Mouse (Mus musculus) limb, embryonic 10.5 days (tissue): ENCODE data around the gene Sec14l5. TPM values are rescaled to one million over a fixed set of nuclear protein-coding genes. Genes with fewer than 3 reads are reported as not detected.

Experiments used
- DNase-seq: peaks from one replicate; pipeline ENCODE4 v3.0.0-alpha.2; 2017; ENCODE audit warnings: low spot score
- H3K27ac ChIP-seq: fragments of 300-500 bp; sonication (generic); 2 replicates; pipeline ENCODE4 v1.5.1; 2016; ENCODE audit warnings: mild to moderate bottlenecking
- H3K27me3 ChIP-seq: fragments of 300-500 bp; sonication (generic); 2 replicates; pipeline ENCODE4 v1.6.1; 2016; ENCODE audit warnings: low read depth, mild to moderate bottlenecking; ENCODE audit not compliant: poor library complexity, severe bottlenecking
- H3K36me3 ChIP-seq: fragments of 300-500 bp; sonication (generic); 2 replicates; pipeline ENCODE4 v1.6.1; 2016; ENCODE audit warnings: mild to moderate bottlenecking, moderate library complexity
- H3K4me1 ChIP-seq: fragments of 300-500 bp; sonication (generic); 2 replicates; pipeline ENCODE4 v1.6.1; 2016
- H3K4me3 ChIP-seq: fragments of 300-500 bp; sonication (generic); 2 replicates; pipeline ENCODE4 v1.5.1; 2016; ENCODE audit warnings: mild to moderate bottlenecking, moderate library complexity
- H3K9me3 ChIP-seq: fragments of 300-500 bp; sonication (generic); replicated peaks from 2 replicates; pipeline ENCODE4 v1.6.1; 2016; ENCODE audit warnings: mild to moderate bottlenecking
- WGBS: fragments of 180-500 bp; shearing (Covaris S2); methylation state at CpG from one replicate; pipeline ENCODE4 v1.1.7; 2016; 5-methylcytosine and 5-hydroxymethylcytosine counted together
- polyA plus RNA-seq: library from polyadenylated mRNA; unstranded; fragments of >200 nt; fragmentation: Nextera tagmentation; extraction: Ambion mirVana; gene quantifications from 2 replicates; pipeline ENCODE4 v1.2.1, GENCODE M21; 2016

Gene Sec14l5
- polyA plus RNA-seq, 1 experiment from 2014 or later, result not detected

DNA sequence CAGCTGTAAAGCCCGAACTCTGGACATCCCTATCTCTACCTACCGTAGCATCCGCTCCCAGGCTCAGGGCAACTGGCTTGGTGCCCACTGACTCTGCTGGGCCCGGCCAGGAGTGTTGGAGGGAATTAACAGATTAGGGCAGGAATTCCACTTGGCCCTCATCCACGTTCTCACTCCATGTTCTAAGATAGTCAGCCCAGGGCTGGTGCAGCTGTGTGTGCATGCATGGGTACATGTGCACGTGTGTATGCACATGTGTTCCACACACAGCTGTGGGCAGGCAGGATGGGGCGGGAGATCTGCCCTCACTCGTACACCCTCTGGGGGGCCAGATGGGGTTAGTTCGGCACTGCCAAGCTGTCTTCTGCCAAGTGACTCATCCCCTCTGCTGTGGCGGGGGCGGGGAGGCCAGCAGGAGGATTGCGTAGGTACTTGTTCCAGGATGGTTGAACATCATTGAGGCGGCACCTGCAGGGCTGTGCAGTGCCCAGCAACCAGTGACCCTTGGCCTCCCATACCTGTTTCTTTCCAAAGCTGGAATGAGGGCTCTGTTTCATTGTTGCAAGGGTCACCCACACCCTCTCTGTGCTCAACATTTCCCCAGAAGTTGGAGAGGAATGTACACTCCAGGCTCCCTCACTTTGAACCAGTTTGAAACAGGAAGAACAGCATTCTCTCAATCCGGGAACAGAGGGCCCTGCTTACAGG lies 12.1 kb upstream of the Sec14l5 start:
- DNase-seq, result no peak
- Histone ChIP-seq H3K27ac (no peak overlapping the region), H3K27me3 (peaks cover 58% of the 10 kb centered on the region)

DNA sequence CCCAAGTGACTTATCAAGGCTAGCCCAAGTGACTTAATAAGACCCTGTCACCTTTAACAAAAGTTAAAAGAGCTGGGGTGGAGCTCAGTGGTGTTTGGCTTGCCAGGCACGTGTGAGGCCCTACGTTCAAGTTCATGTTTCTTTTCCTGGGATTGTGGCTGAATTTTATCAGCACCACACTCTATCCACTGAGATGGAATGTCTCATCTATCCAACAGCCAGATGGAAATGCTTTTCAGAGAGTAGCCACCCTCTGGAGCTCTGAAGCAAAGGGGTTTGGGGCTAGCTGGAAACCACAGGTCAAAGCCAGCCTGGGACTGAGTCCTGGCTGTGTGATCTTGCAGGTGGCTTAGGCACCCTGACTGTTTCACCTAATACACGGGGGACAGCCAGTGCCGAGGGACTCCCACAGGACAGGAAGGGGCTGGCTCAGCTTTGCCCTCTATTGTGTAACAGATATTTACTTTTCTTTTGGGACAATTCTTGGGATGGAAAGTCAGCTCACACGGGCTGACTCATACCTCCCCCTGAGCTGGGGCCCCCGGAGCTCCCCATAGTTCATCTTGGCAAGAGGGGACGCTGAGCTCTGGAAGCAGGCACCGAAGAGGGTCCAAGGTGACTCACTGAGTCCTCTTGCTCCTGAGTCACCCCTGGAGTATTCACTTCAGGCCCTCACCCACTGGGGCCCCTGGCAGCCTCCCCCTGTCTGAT lies 11.2 kb upstream of the Sec14l5 start:
- Histone ChIP-seq H3K4me1 (peaks cover 21% of the 10 kb centered on the region), H3K36me3 (no peaks in the 10 kb centered on the region), H3K27ac (no peak overlapping the region), H3K9me3 (no peaks in the 10 kb centered on the region), H3K27me3 (peaks cover 49% of the 10 kb centered on the region), H3K4me3 (no peak overlapping the region)
- WGBS, result 79% methylated on average over 8 of the region's 8 CpGs
- no peak for DNase-seq

More for the DNA sequence above, 12.1 kb upstream of the Sec14l5 start:
- H3K36me3 ChIP-seq, result no peaks in the 10 kb centered on the region
- 81% methylated on average over 14 of the region's 14 CpGs for WGBS
- H3K9me3 ChIP-seq, result no peaks in the 10 kb centered on the region
- H3K4me3 ChIP-seq, result no peak overlapping the region
- peaks cover 21% of the 10 kb centered on the region for H3K4me1 ChIP-seq

GRCm38 (mm10) chr16:5136505-5136904 lies 10.4 kb upstream of the Sec14l5 start:
- no peaks in the 10 kb centered on the region for H3K9me3 ChIP-seq
- no peak overlapping the region for H3K4me3 ChIP-seq
- no peak overlapping the region for H3K27ac ChIP-seq
- H3K36me3 ChIP-seq, result no peaks in the 10 kb centered on the region
- peaks cover 20% of the 10 kb centered on the region for H3K4me1 ChIP-seq
- H3K27me3 ChIP-seq, result peaks cover 41% of the 10 kb centered on the region
- WGBS, result 2% methylated on average over 4 of the region's 4 CpGs
- no peak for DNase-seq

GRCm38 (mm10) chr16:5137006-5137540 lies 9.8 kb upstream of the Sec14l5 start:
- DNase-seq, result no peak
- 57% methylated on average over 12 of the region's 12 CpGs for WGBS
- H3K4me3 ChIP-seq, result no peak overlapping the region

GRCm38 (mm10) chr16:5139741-5140140 lies 7.2 kb upstream of the Sec14l5 start:
- no peak for DNase-seq
- no peak overlapping the region for H3K27ac ChIP-seq
- H3K9me3 ChIP-seq, result no peaks in the 10 kb centered on the region
- H3K4me3 ChIP-seq, result no peak overlapping the region
- peaks cover 7% of the 10 kb centered on the region; the same call in 1 of the 2 replicates for H3K4me1 ChIP-seq
- 44% methylated on average over 4 of the region's 4 CpGs for WGBS
- H3K36me3 ChIP-seq, result no peaks in the 10 kb centered on the region
- H3K27me3 ChIP-seq, result peaks cover 10% of the 10 kb centered on the region

More at GRCm38 (mm10) chr16:5137006-5137540, 9.8 kb upstream of the Sec14l5 start:
- H3K27ac ChIP-seq, result no peak overlapping the region
- no peaks in the 10 kb centered on the region for H3K36me3 ChIP-seq
- peaks cover 35% of the 10 kb centered on the region for H3K27me3 ChIP-seq
- no peaks in the 10 kb centered on the region for H3K9me3 ChIP-seq
- peaks cover 14% of the 10 kb centered on the region for H3K4me1 ChIP-seq

DNA sequence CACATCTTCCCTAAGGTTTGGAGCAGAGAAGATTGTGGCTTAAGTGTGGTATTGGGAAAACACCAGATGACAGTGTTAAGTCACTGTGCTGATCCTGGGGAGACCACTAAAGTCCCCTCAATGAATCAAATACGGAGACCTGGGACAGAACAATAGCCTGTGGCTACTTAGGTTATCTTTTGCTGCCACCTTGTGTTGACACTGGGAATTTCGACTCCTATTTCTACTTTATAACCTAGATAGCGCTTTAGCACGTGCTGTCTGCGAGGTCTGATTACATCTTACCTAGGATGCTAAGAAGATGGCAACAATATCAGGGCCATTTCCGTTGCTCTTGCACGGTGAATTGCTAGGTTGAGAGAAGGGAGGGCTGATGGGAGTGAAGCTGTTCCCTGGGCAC lies 1.3 kb upstream of the Sec14l5 start:
- peak; percentile 74 for DNase-seq
- peaks cover 16% of the 10 kb centered on the region for H3K4me1 ChIP-seq
- no peak overlapping the region for H3K27ac ChIP-seq
- peaks cover 15% of the 10 kb centered on the region for H3K27me3 ChIP-seq
- H3K4me3 ChIP-seq, result peak overlapping the region; percentile 50; the same call in 1 of the 2 replicates
- no peaks in the 10 kb centered on the region for H3K9me3 ChIP-seq
- H3K36me3 ChIP-seq, result no peaks in the 10 kb centered on the region
- under 1% methylated on average over 7 of the region's 7 CpGs for WGBS

- DNase-seq, result peak; percentile 85
- Histone ChIP-seq H3K36me3 (no peaks in the 10 kb centered on the region), H3K9me3 (no peaks in the 10 kb centered on the region), H3K4me3 (peak overlapping the region; percentile 50), H3K27me3 (peaks cover 15% of the 10 kb centered on the region), H3K27ac (no peak overlapping the region), H3K4me1 (peaks cover 16% of the 10 kb centered on the region)
- 2% methylated on average over 26 of the region's 26 CpGs for WGBS
These were observed 407 bp upstream of the Sec14l5 start for GRCm38 (mm10) chr16:5146367-5147036.

- Histone ChIP-seq H3K27me3 (peaks cover 15% of the 10 kb centered on the region), H3K9me3 (no peaks in the 10 kb centered on the region), H3K4me3 (no peak overlapping the region), H3K36me3 (no peaks in the 10 kb centered on the region), H3K27ac (no peak overlapping the region), H3K4me1 (peaks cover 16% of the 10 kb centered on the region)
- WGBS, result 81% methylated on average over 10 of the region's 10 CpGs
- DNase-seq, result no peak
These were observed 3.6 kb downstream of the Sec14l5 start for GRCm38 (mm10) chr16:5150544-5150943.

DNA sequence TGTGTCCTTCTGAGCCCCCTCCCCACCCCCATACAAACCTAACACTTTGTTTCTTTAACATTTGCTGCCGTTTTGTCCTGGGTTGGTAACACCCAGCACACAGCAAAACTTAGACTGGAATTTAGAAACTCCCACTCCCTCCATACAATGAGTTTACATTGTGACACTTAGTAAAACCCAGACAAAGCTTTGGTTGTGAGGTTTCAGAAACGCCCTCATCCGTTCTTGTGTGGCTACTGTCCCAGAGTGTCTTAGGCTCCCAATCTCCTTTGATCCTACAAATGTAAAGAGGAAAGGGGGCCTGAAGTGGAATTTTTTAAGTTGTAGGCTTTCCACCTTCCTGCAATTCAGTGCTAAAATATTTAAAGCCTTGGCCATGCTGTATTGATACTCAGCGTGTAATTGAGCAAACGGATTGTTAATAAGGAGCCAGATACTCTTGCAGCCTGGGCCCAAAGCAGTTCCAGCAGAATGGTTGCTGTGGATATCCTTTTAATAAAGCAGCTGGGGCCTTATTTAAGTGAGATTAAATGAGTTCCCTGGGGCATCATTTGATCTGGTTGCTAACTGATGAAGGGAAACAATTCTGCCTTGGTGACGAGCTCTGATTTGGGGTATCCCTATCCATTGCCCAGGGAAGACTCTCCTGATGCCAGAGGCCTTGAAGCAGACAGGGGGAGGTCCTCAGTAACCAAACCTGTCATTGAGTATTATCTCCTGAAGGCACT lies 6.6 kb downstream of the Sec14l5 start:
- no peak for DNase-seq
- WGBS, result 74% methylated on average over 6 of the region's 6 CpGs
- H3K4me3 ChIP-seq, result no peak overlapping the region
- no peak overlapping the region for H3K27ac ChIP-seq
- H3K4me1 ChIP-seq, result peaks cover 8% of the 10 kb centered on the region
- H3K36me3 ChIP-seq, result no peaks in the 10 kb centered on the region
- no peaks in the 10 kb centered on the region for H3K9me3 ChIP-seq
- H3K27me3 ChIP-seq, result peaks cover 2% of the 10 kb centered on the region; the same call in 1 of the 2 replicates

- Histone ChIP-seq H3K36me3 (no peaks in the 10 kb centered on the region), H3K4me1 (peaks cover 8% of the 10 kb centered on the region), H3K27me3 (no peaks in the 10 kb centered on the region), H3K4me3 (no peak overlapping the region), H3K27ac (no peak overlapping the region), H3K9me3 (no peaks in the 10 kb centered on the region)
- 65% methylated on average over 3 of the region's 3 CpGs for WGBS
- DNase-seq, result no peak
These were observed 8.1 kb downstream of the Sec14l5 start for GRCm38 (mm10) chr16:5155014-5155413.

DNA sequence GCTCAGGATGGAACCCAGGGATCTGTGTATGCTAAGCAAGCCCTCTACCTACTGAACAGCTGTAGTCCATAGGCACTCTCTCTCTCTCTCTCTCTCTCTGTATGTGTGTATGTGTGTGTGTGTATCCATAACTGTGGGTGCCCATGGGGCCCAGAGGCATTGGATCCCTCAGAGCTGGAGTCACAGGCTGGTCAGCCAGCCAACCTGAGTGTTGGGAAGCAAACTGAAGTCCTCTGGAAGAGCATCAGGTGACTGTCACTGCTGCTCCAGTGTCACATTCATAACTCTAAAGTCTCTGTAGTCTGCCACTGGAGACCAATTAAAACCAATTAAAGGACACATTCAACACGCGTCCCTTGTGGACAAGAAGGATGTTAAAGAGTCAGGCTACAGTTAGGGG lies 9.6 kb downstream of the Sec14l5 start:
- H3K4me1 ChIP-seq, result peaks cover 8% of the 10 kb centered on the region
- H3K36me3 ChIP-seq, result no peaks in the 10 kb centered on the region
- WGBS, result 72% methylated on average over 2 of the region's 2 CpGs
- H3K27me3 ChIP-seq, result no peaks in the 10 kb centered on the region
- no peak for DNase-seq
- H3K9me3 ChIP-seq, result no peaks in the 10 kb centered on the region
- no peak overlapping the region for H3K27ac ChIP-seq
- H3K4me3 ChIP-seq, result no peak overlapping the region

DNA sequence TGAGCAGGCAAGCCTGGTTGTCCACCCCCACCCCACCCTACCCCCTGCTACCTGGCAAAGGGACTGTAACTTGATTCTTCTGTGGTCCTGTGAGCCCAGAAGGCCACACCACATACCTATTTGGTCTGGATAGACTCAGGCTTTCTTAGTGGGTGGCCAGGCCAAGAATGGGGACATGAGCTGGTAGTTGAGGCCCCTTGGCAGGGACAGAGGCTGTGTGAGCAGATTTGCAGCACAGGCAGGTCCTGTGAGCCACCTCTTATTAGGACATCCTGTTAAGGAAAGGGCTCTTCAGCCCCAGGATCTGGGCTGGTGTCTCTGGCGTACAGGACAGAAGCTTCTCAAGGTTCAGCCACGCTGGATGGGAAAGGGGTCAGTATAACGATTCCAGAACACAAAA lies 10.2 kb downstream of the Sec14l5 start:
- no peak for DNase-seq

More for the DNA sequence above, 10.2 kb downstream of the Sec14l5 start:
- no peak overlapping the region for H3K4me3 ChIP-seq
- H3K9me3 ChIP-seq, result no peaks in the 10 kb centered on the region
- H3K27ac ChIP-seq, result no peak overlapping the region
- H3K27me3 ChIP-seq, result 0 out of 2 replicates have a peak, but pooled peaks cover 2% of the 10 kb centered on the region
- 86% methylated on average over 3 of the region's 3 CpGs for whole genome bisulfite sequencing
- peaks cover 8% of the 10 kb centered on the region for H3K4me1 ChIP-seq
- H3K36me3 ChIP-seq, result no peaks in the 10 kb centered on the region
